Mouse (Mus musculus) myocyte (in vitro differentiated cells): ENCODE measurements around the gene Arl6ip4. TPM values are rescaled to one million over a fixed set of nuclear protein-coding genes. Genes with fewer than 3 reads are reported as not detected.

Experiments used
- H3K27me3 ChIP-seq: one replicate; pipeline ENCODE4 v1.6.1; 2011; ENCODE audit not compliant: control insufficient read depth, insufficient read depth, insufficient read length
- H3K36me3 ChIP-seq: one replicate; pipeline ENCODE4 v1.6.1; 2011; ENCODE audit not compliant: control insufficient read depth, insufficient read depth
- H3K4me2 ChIP-seq: one replicate; pipeline ENCODE4 v1.6.1; 2011; ENCODE audit warnings: low read depth, control low read depth
- H3K4me3 ChIP-seq: one replicate; pipeline ENCODE4 v1.5.1; 2011; ENCODE audit warnings: mild to moderate bottlenecking, control low read depth, moderate library complexity
- H3K79me2 ChIP-seq: one replicate; pipeline ENCODE4 v1.6.1; 2011; ENCODE audit not compliant: control insufficient read depth, insufficient read depth
- H3ac ChIP-seq: one replicate; pipeline ENCODE4 v1.6.1; 2011; ENCODE audit not compliant: control insufficient read depth, insufficient read length
- CEBPB ChIP-seq: IDR thresholded peaks from 2 replicates; pipeline ENCODE4 v1.6.1; 2011; ENCODE audit warnings: mild to moderate bottlenecking, moderate library complexity; ENCODE audit not compliant: poor library complexity, insufficient read depth, severe bottlenecking
- E2F4 ChIP-seq: IDR thresholded peaks from one replicate; pipeline ENCODE4 v1.6.1; 2011; ENCODE audit warnings: mild to moderate bottlenecking, control low read depth, moderate library complexity; ENCODE audit not compliant: insufficient read depth
- MAX ChIP-seq: IDR thresholded peaks from one replicate; pipeline ENCODE4 v1.6.1; 2011; ENCODE audit warnings: low read depth, mild to moderate bottlenecking, control low read depth
- MYOD1 ChIP-seq, 3 experiments: IDR thresholded peaks; one replicate each; pipeline ENCODE4 v1.6.1; 2011; ENCODE audit warnings: control low read depth in 2 of 3, low read depth in 2 of 3, mild to moderate bottlenecking in 2 of 3, moderate library complexity in 1 of 3; ENCODE audit not compliant: insufficient read length in 2 of 3, control insufficient read depth in 1 of 3
- MYOG ChIP-seq, 3 experiments: IDR thresholded peaks; one replicate each; pipeline ENCODE4 v1.6.1; 2011; ENCODE audit warnings: control low read depth in 2 of 3, low read depth in 2 of 3, mild to moderate bottlenecking in 2 of 3; ENCODE audit not compliant: insufficient read length in 2 of 3, control insufficient read depth in 1 of 3, insufficient read depth in 1 of 3
- POLR2A ChIP-seq: IDR thresholded peaks from one replicate; pipeline ENCODE4 v1.6.1; 2011; ENCODE audit warnings: low read depth, mild to moderate bottlenecking, control low read depth, moderate library complexity; ENCODE audit not compliant: insufficient read length
- POLR2AphosphoS2 ChIP-seq: IDR thresholded peaks from one replicate; pipeline ENCODE4 v1.6.1; 2011; ENCODE audit warnings: low read depth, control low read depth; ENCODE audit not compliant: insufficient read length
- REST ChIP-seq: IDR thresholded peaks from one replicate; pipeline ENCODE4 v1.6.1; 2011; ENCODE audit warnings: mild to moderate bottlenecking, control low read depth, moderate library complexity; ENCODE audit not compliant: insufficient read depth, insufficient read length
- SRF ChIP-seq: IDR thresholded peaks from one replicate; pipeline ENCODE4 v1.6.1; 2011; ENCODE audit warnings: low read depth; ENCODE audit not compliant: control insufficient read depth, insufficient read length
- TCF12 ChIP-seq: IDR thresholded peaks from one replicate; pipeline ENCODE4 v1.6.1; 2011; ENCODE audit warnings: mild to moderate bottlenecking, control low read depth; ENCODE audit not compliant: poor library complexity, insufficient read depth, severe bottlenecking
- TCF3 ChIP-seq: IDR thresholded peaks from one replicate; pipeline ENCODE4 v1.6.1; 2011; ENCODE audit warnings: low read depth, control low read depth; ENCODE audit not compliant: insufficient read length
- USF1 ChIP-seq: IDR thresholded peaks from one replicate; pipeline ENCODE4 v1.6.1; 2011; ENCODE audit warnings: low read depth, mild to moderate bottlenecking, control low read depth, moderate library complexity
- polyA plus RNA-seq: library from polyadenylated mRNA; unstranded; fragments of >200 nt; fragmentation: generic; extraction: Trizol; gene quantifications from one replicate; pipeline ENCODE4 v1.2.1, GENCODE M21; 2012; ENCODE audit warnings: missing spikeins

The Arl6ip4 gene
- 55.0 TPM for polyA plus RNA-seq

DNA sequence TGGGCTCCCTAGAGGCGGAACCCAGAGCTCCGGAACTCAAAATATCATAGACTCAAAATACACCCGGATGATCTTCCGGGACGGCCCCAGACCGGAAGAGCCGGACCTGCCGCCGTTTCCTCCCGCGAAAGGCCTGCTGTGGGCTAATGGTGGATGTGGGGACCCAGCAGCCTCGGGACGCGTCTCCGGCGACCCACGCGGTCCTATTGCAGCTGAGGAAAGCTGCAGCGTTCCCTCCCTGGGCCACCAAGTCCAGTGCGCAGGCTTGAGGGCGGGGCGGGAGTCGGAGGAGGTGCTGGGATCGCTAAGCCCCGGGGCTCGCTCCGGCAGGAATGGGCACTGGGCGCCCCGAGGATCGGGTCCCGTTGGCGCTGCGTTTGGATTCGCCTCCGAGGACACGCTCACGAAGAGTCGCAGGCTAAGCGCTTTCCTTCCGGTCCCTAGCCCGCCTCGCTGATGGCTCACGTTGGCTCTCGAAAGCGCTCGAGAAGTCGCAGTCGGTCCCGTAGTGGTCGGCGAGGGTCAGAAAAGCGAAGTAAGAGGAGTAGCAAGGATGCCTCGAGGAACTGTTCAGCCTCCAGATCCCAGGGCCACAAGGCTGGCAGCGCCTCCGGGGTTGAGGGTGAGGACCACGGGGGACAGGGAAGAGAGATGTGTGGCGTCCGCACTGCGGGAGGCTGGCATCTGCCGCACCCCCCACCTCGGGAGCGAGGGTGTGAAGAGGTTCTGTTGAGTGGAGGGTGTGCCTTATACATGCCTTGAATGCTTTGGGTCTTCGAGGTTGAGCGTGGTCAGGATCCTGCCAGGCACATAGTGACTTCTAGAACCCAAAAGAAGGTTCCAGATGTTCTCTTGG lies at the start of gene Arl6ip4:
TSS of gene Arl6ip4 (plus strand) at position 100 of the 856 bp plus-strand sequence.
- Histone ChIP-seq H3ac (peak within 1 kb of the TSS; percentile 60), H3K27me3 (no peaks in the 10 kb centered on the region), H3K4me3 (peak within 1 kb of the TSS; percentile 87), H3K79me2 (peaks cover 12% of the 10 kb centered on the region), H3K4me2 (peak within 1 kb of the TSS; percentile 94), H3K36me3 (peaks cover 4% of the 10 kb centered on the region)
- TF ChIP-seq TCF12 = no peak
- TF ChIP-seq POLR2A = peak; percentile 83
- no peak for TF ChIP-seq E2F4
- no peak for TF ChIP-seq MAX
- no peak for TF ChIP-seq MYOD1 (IDR thresholded peaks at IDR 0.05; ENCODE audit: control insufficient read depth in 1 of 3, insufficient read length in 2 of 3, low read depth in 2 of 3)
- peak in 1 of 3 experiments; percentile 14 for TF ChIP-seq MYOG (IDR thresholded peaks at IDR 0.05; ENCODE audit: control insufficient read depth in 1 of 3, insufficient read depth in 1 of 3, insufficient read length in 2 of 3, low read depth in 2 of 3)
- no peak for TF ChIP-seq USF1
- TF ChIP-seq SRF = no peak
- peak; percentile 6 for TF ChIP-seq REST
- peak; percentile 95 for TF ChIP-seq POLR2AphosphoS2
- TF ChIP-seq CEBPB = no peak
- no peak for TF ChIP-seq TCF3

DNA sequence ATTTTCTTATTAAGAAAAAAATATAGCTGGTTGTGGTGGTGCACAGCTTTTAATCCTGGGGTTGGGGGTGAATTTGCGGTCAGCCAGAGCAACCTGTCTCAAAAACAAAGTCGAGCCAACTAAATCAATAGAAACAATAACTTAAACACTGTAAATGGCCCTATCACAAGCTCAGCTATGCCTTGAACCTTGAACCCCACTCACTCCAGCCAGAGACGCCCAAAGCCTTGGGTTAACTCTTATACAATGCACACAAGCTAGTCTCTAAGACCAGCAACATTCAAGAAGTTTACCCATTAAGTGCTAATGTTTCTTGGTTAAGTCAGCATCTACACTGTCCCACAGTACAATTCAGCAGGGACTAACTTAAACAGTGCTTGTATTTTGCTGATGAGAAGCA lies 46.2 kb upstream of the Arl6ip4 start:
- Histone ChIP-seq H3K36me3 (no peaks in the 10 kb centered on the region), H3K79me2 (no peaks in the 10 kb centered on the region), H3K4me2 (no peak overlapping the region), H3K4me3 (no peak overlapping the region), H3ac (no peak overlapping the region), H3K27me3 (no peaks in the 10 kb centered on the region)
- TF ChIP-seq MAX = no peak
- TF ChIP-seq TCF12 = no peak
- TF ChIP-seq MYOG (IDR thresholded peaks at IDR 0.05; ENCODE audit: control insufficient read depth in 1 of 3, insufficient read depth in 1 of 3, insufficient read length in 2 of 3, low read depth in 2 of 3) = no peak
- TF ChIP-seq TCF3 = no peak
- no peak for TF ChIP-seq REST
- TF ChIP-seq POLR2AphosphoS2 = no peak
- no peak for TF ChIP-seq MYOD1 (IDR thresholded peaks at IDR 0.05; ENCODE audit: control insufficient read depth in 1 of 3, insufficient read length in 2 of 3, low read depth in 2 of 3)
- no peak for TF ChIP-seq USF1
- no peak for TF ChIP-seq E2F4
- TF ChIP-seq POLR2A = no peak
- no peak for TF ChIP-seq CEBPB
- TF ChIP-seq SRF = no peak

DNA sequence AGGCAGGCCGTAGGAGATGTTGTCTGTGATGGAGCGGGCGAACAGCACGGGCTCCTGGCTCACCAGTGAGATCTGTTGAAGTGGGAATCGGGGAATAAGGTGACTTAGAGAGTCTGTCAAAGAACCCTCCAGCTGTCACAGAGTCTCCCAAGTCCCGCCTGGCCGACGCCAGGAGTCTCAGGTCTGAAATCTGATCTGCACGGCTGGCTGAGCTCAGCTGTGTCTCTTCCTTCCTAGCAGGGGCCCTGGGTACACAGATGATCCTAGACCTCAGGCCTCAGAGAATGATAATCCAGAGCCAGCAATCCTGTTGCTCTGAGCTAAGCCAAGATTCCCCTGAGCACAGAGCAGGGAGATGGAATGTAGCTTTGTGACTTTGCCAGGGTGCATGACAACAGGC lies 42.2 kb upstream of the Arl6ip4 start:
- H3K36me3 ChIP-seq = no peaks in the 10 kb centered on the region
- H3K79me2 ChIP-seq = no peaks in the 10 kb centered on the region
- no peak overlapping the region for H3ac ChIP-seq
- H3K4me3 ChIP-seq = no peak overlapping the region
- H3K27me3 ChIP-seq = no peaks in the 10 kb centered on the region
- no peak for TF ChIP-seq TCF3
- no peak for TF ChIP-seq USF1
- no peak for TF ChIP-seq POLR2AphosphoS2
- peak in 2 of 3 experiments; percentile 24 to 44 for TF ChIP-seq MYOD1 (IDR thresholded peaks at IDR 0.05; ENCODE audit: control insufficient read depth in 1 of 3, insufficient read length in 2 of 3, low read depth in 2 of 3)
- TF ChIP-seq SRF = no peak
- TF ChIP-seq REST = no peak
- no peak for TF ChIP-seq POLR2A
- TF ChIP-seq E2F4 = no peak
- TF ChIP-seq MYOG (IDR thresholded peaks at IDR 0.05; ENCODE audit: control insufficient read depth in 1 of 3, insufficient read depth in 1 of 3, insufficient read length in 2 of 3, low read depth in 2 of 3) = peak in 1 of 3 experiments; percentile 65
- no peak for TF ChIP-seq TCF12
- TF ChIP-seq CEBPB = no peak
- no peak for TF ChIP-seq MAX
- no peak overlapping the region for H3K4me2 ChIP-seq

DNA sequence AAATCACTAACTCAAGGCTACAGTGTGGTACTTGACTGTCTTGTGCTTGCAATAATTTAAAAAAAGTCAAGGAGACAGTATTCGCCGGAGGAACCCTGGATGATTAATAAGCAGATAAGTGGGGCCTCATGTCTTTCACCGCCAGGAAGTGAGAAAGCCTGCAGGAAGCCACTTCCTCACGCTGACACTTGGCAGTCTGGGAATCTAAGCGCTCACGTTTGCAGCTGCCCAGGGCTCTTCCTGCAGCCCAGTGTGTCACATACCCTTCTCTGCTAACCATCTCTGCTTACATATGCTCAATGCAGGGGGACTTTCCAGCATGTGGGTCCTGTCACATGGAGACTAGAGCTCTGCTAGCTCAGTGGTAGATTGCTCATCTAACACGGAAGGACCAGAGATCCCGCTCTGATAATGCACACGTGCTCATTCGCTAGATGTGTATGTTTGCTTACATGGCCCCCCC lies 41.0 kb upstream of the Arl6ip4 start:
- H3K4me3 ChIP-seq = no peak overlapping the region

More for the DNA sequence above, 41.0 kb upstream of the Arl6ip4 start:
- H3ac ChIP-seq = no peak overlapping the region
- no peaks in the 10 kb centered on the region for H3K79me2 ChIP-seq
- H3K27me3 ChIP-seq = no peaks in the 10 kb centered on the region
- peak overlapping the region; percentile 39 for H3K4me2 ChIP-seq
- TF ChIP-seq MAX (no peak), SRF (no peak), MYOD1 (IDR thresholded peaks at IDR 0.05; ENCODE audit: control insufficient read depth in 1 of 3, insufficient read length in 2 of 3, low read depth in 2 of 3) (peak in 2 of 3 experiments; percentile 66 to 81), TCF12 (no peak), USF1 (no peak), MYOG (IDR thresholded peaks at IDR 0.05; ENCODE audit: control insufficient read depth in 1 of 3, insufficient read depth in 1 of 3, insufficient read length in 2 of 3, low read depth in 2 of 3) (peak in 1 of 3 experiments; percentile 44), TCF3 (no peak)
- no peaks in the 10 kb centered on the region for H3K36me3 ChIP-seq
